Comparison of ENCODE assay signal across 23 mouse cellular contexts in genomic region chr7:138373530-138373929, GRCm38 (mm10). TPM values are rescaled to one million over a fixed set of nuclear protein-coding genes. Genes with fewer than 3 reads are reported as not detected.
DNase-seq lines count a peak whose midpoint lies in the region; ATAC-seq and TF ChIP-seq lines count a peak whose summit lies in the region.
"Had no signal": no experiment of that assay in that cellular context is flagged by ENCODE, and none has a peak within 500 bp of the region (broad histone marks: within the 10 kb centered on the region; RNA-seq: fewer than 3 reads in every experiment).

No protein-coding gene starts in this region.

- H3K36me3 ChIP-seq in lung, postnatal 0 days (ENCODE audit: insufficient read depth, low read length) = no peaks in the 10 kb centered on the region
- no peaks in the 10 kb centered on the region for H3K36me3 ChIP-seq in midbrain, embryonic 14.5 days (ENCODE audit: control insufficient read depth, insufficient read depth, low read length)
- H3K36me3 ChIP-seq: embryonic facial prominence, embryonic 12.5 days; embryonic facial prominence, embryonic 15.5 days; heart, embryonic 10.5 days; heart, embryonic 13.5 days; hindbrain, embryonic 15.5 days had no signal

- ATAC-seq in lung, postnatal 0 days = peak; percentile 75
- ATAC-seq in midbrain, embryonic 14.5 days (ENCODE audit: low FRiP score, low TSS enrichment) = no peak
- ATAC-seq: activated CD4-positive, CD25-positive, alpha-beta regulatory T cell, adult 4 months; forebrain, embryonic 14.5 days had no signal

- peak; percentile 11 to 44 for DNase-seq in lung, adult 18-20 months
- DNase-seq in lung, postnatal 14 days = no peak
- peak; percentile 51 for DNase-seq in lung, postnatal 0 days (ENCODE audit: low spot score)
- peak; percentile 43 for DNase-seq in lung, postnatal 36 days
- no peak for DNase-seq in midbrain, embryonic 14.5 days
- DNase-seq in adrenal gland, postnatal 10 days = no peak
- DNase-seq: adrenal gland, adult 8-10 months; adrenal gland, postnatal 36 days; cerebellum, adult 18-20 months; cerebellum, adult 9-10 months; cerebellum, postnatal 14 days; gastrocnemius, postnatal 25 days; heart, adult 2 months; heart, postnatal 14 days; heart, postnatal 4 days had no signal

- H3K27me3 ChIP-seq in lung, postnatal 0 days (replicated peaks; ENCODE audit: insufficient read depth, low read length) = no peaks in the 10 kb centered on the region
- no peaks in the 10 kb centered on the region for H3K27me3 ChIP-seq in midbrain, embryonic 14.5 days (ENCODE audit: control insufficient read depth, insufficient read depth, low read length)
- H3K27me3 ChIP-seq: embryonic facial prominence, embryonic 12.5 days; embryonic facial prominence, embryonic 15.5 days; hindbrain, embryonic 15.5 days had no signal

- H3K9me3 ChIP-seq in lung, postnatal 0 days (ENCODE audit: low read length) = no peaks in the 10 kb centered on the region
- H3K9me3 ChIP-seq in midbrain, embryonic 14.5 days (ENCODE audit: control insufficient read depth, low read length) = no peaks in the 10 kb centered on the region
- H3K9me3 ChIP-seq: embryonic facial prominence, embryonic 12.5 days; embryonic facial prominence, embryonic 15.5 days; heart, embryonic 10.5 days; heart, embryonic 13.5 days; hindbrain, embryonic 15.5 days had no signal

- no peak overlapping the region for H3K9ac ChIP-seq in lung, postnatal 0 days (replicated peaks; ENCODE audit: low read depth)
- no peak overlapping the region for H3K9ac ChIP-seq in midbrain, embryonic 14.5 days (replicated peaks; ENCODE audit: low read length)
- H3K9ac ChIP-seq: embryonic facial prominence, embryonic 12.5 days; embryonic facial prominence, embryonic 15.5 days; heart, embryonic 13.5 days; hindbrain, embryonic 15.5 days had no signal

- no peak for TF ChIP-seq EP300 in lung, postnatal 0 days (IDR thresholded peaks at IDR 0.05)

- no peak for TF ChIP-seq CTCF in lung, postnatal 0 days (IDR thresholded peaks at IDR 0.05)

- 0 out of 2 replicates have a peak, but pooled peaks cover 5% of the 10 kb centered on the region for H3K4me1 ChIP-seq in lung, postnatal 0 days (ENCODE audit: insufficient read depth, low read depth, low read length)
- H3K4me1 ChIP-seq in midbrain, embryonic 14.5 days (ENCODE audit: control insufficient read depth, insufficient read depth, low read length) = no peaks in the 10 kb centered on the region
- H3K4me1 ChIP-seq: embryonic facial prominence, embryonic 12.5 days; embryonic facial prominence, embryonic 15.5 days; heart, embryonic 10.5 days; heart, embryonic 13.5 days; hindbrain, embryonic 15.5 days had no signal

- H3K27ac ChIP-seq in lung, postnatal 0 days (ENCODE audit: low read length) = no peak overlapping the region
- H3K27ac ChIP-seq in midbrain, embryonic 14.5 days (replicated peaks; ENCODE audit: low read depth, low read length) = no peak overlapping the region
- H3K27ac ChIP-seq: embryonic facial prominence, embryonic 12.5 days; embryonic facial prominence, embryonic 15.5 days; heart, adult 2 months; heart, embryonic 10.5 days; heart, embryonic 13.5 days; hindbrain, embryonic 15.5 days had no signal

- no peak overlapping the region for H3K4me2 ChIP-seq in lung, postnatal 0 days (replicated peaks; ENCODE audit: low read depth, low read length)
- no peak overlapping the region for H3K4me2 ChIP-seq in midbrain, embryonic 14.5 days (ENCODE audit: low read length)
- H3K4me2 ChIP-seq: embryonic facial prominence, embryonic 12.5 days; embryonic facial prominence, embryonic 15.5 days; heart, embryonic 13.5 days; hindbrain, embryonic 15.5 days had no signal

- no peak overlapping the region for H3K4me3 ChIP-seq in lung, postnatal 0 days (ENCODE audit: low read depth, low read length)
- H3K4me3 ChIP-seq in midbrain, embryonic 14.5 days (replicated peaks; ENCODE audit: low read depth, low read length) = no peak overlapping the region
- H3K4me3 ChIP-seq: embryonic facial prominence, embryonic 12.5 days; embryonic facial prominence, embryonic 15.5 days; heart, adult 2 months; heart, embryonic 10.5 days; heart, embryonic 13.5 days; hindbrain, embryonic 15.5 days had no signal

- WGBS in lung, postnatal 0 days = 49% methylated on average over 5 of the region's 5 CpGs
- 81% methylated on average over 5 of the region's 5 CpGs for WGBS in midbrain, embryonic 14.5 days

RNA-seq across cellular contexts. Expression of gene Tcerg1l, which starts 24.0 kb away (rescaled TPM):
- polyA plus RNA-seq in lung, postnatal 0 days (2015; fragmentation: Nextera tagmentation; extraction: Ambion mirVana) = 0.33 and 0.38 TPM in 2 replicates
- 18.7 and 24.2 TPM in 2 replicates for polyA plus RNA-seq in midbrain, embryonic 14.5 days (2014; fragmentation: Nextera tagmentation; extraction: Ambion mirVana)
- under 1 TPM; 0.67 to 0.78 TPM for total RNA-seq in adrenal gland, postnatal 10 days (2021)
- total RNA-seq: gastrocnemius, adult 8-10 months; gastrocnemius, postnatal 25 days; heart, adult 2 months; heart, postnatal 14 days; heart, postnatal 4 days had no signal
- polyA plus RNA-seq: activated CD4-positive, CD25-positive, alpha-beta regulatory T cell, adult 4 months; heart, adult 2 months had no signal

Comparison
In these comparisons a context has a peak if more than half of its experiments do, and no peak if none do; other contexts are left out.
1. DNase-seq: peak in lung, adult 18-20 months (2 of 2), lung, postnatal 0 days (single experiment) and lung, postnatal 36 days (single experiment); none in lung, postnatal 14 days (single experiment), midbrain, embryonic 14.5 days (single experiment) and adrenal gland, postnatal 10 days (single experiment).
2. RNA of gene Tcerg1l, which starts 24.0 kb away (polyA plus RNA-seq): 18.7 to 24.2 TPM in midbrain, embryonic 14.5 days; 0.33 to 0.38 TPM in lung, postnatal 0 days; every median in the first group is over 10 times any median in the second.